Mouse (Mus musculus) megakaryocyte, embryonic 14.5 days (primary cell): Measurements from ENCODE around the gene Dennd1a.

Source experiments
- FLI1 ChIP-seq: IDR thresholded peaks from 2 replicates; pipeline ENCODE4 v1.6.1; 2012; ENCODE audit warnings: low read length, inconsistent platforms, mixed read lengths
- GATA1 ChIP-seq: IDR thresholded peaks from 3 replicates; pipeline ENCODE4 v1.6.1; 2012; ENCODE audit warnings: mixed read lengths, low read length, inconsistent platforms, borderline replicate concordance

- TF ChIP-seq FLI1 (no peak), GATA1 (no peak)
These were observed 234.8 kb downstream of the Dennd1a start for GRCm38 (mm10) chr2:38052440-38052839.
